Mouse (Mus musculus): ENCODE measurements around the gene Sec63.

- TF ChIP-seq POLR2A (IDR thresholded peaks at IDR 0.05; ENCODE audit: insufficient read depth, low read depth, low read length) (no peak), EP300 (IDR thresholded peaks at IDR 0.05; ENCODE audit: insufficient read depth, low read depth, low read length) (no peak)
These were observed 39.2 kb upstream of the Sec63 start for GRCm38 (mm10) chr10:42722116-42722515.
